Mouse (Mus musculus) ES-E14 (cell line): Measurements from ENCODE around the gene Mrps21. TPM values are rescaled to one million over a fixed set of nuclear protein-coding genes. Genes with fewer than 3 reads are reported as not detected.
"Not testable (repeated sequence)": the region's sequence is repeated elsewhere in the genome, so short reads cannot be mapped to it uniquely, and the experiment has no call there.

ENCODE experiments used
- DNase-seq: peaks from one replicate; pipeline ENCODE4 v3.0.0-alpha.2; 2013; ENCODE audit warnings: low read depth, low spot score
- H3K27ac ChIP-seq: 2 replicates; pipeline ENCODE4 v1.5.1; 2012; ENCODE audit warnings: low read depth, mild to moderate bottlenecking, low read length, moderate library complexity, mixed read lengths; ENCODE audit not compliant: poor library complexity, insufficient read depth, severe bottlenecking
- H3K36me3 ChIP-seq: 2 replicates; pipeline ENCODE4 v1.6.1; 2012; ENCODE audit warnings: mild to moderate bottlenecking, low read length, moderate library complexity, mixed read lengths; ENCODE audit not compliant: control insufficient read depth, poor library complexity, insufficient read depth, severe bottlenecking
- H3K4me1 ChIP-seq, 2 experiments: fragments of 150-350 bp in 1 of 2; sonication (generic) in 1 of 2; 2 replicates each; pipeline ENCODE4 v1.6.1; 2012; ENCODE audit warnings: low read length in 2 of 2, mild to moderate bottlenecking in 1 of 2, mixed read lengths in 1 of 2; ENCODE audit not compliant: control insufficient read depth in 2 of 2, insufficient read depth in 2 of 2, poor library complexity in 1 of 2
- H3K4me3 ChIP-seq, 2 experiments: fragments of 150-350 bp in 1 of 2; sonication (generic) in 1 of 2; 2 replicates each; pipeline ENCODE4 v1.5.1; 2012; ENCODE audit warnings: low read length in 2 of 2, low read depth in 1 of 2, mild to moderate bottlenecking in 1 of 2, mixed read lengths in 1 of 2; ENCODE audit not compliant: insufficient read depth in 1 of 2, poor library complexity in 1 of 2, severe bottlenecking in 1 of 2
- H3K9ac ChIP-seq: 2 replicates; pipeline ENCODE4 v1.6.1; 2012; ENCODE audit warnings: low read depth, mild to moderate bottlenecking, low read length, mixed read lengths; ENCODE audit not compliant: poor library complexity, insufficient read depth, severe bottlenecking
- H3K9me3 ChIP-seq: fragments of 150-350 bp; sonication (generic); 2 replicates; pipeline ENCODE4 v1.6.1; 2012; ENCODE audit warnings: low read depth, mild to moderate bottlenecking, low read length; ENCODE audit not compliant: control insufficient read depth, insufficient read depth
- CHD2 ChIP-seq: IDR thresholded peaks from 2 replicates; pipeline ENCODE4 v1.6.1; 2014; ENCODE audit warnings: mild to moderate bottlenecking, low read depth, low read length, inconsistent platforms
- HCFC1 ChIP-seq: IDR thresholded peaks from 2 replicates; pipeline ENCODE4 v1.6.1; 2012; ENCODE audit warnings: low read length, inconsistent platforms, borderline replicate concordance; ENCODE audit not compliant: insufficient read depth
- MAFK ChIP-seq: IDR thresholded peaks from 2 replicates; pipeline ENCODE4 v1.6.1; 2014; ENCODE audit warnings: mild to moderate bottlenecking, low read depth, low read length, inconsistent platforms; ENCODE audit not compliant: insufficient read depth
- ZC3H11A ChIP-seq: IDR thresholded peaks from 2 replicates; pipeline ENCODE4 v1.6.1; 2012; ENCODE audit warnings: low read depth, mild to moderate bottlenecking, inconsistent platforms, low read length, borderline replicate concordance
- ZNF384 ChIP-seq: IDR thresholded peaks from 2 replicates; pipeline ENCODE4 v1.6.1; 2012; ENCODE audit warnings: low read depth, low read length, inconsistent platforms
- in situ Hi-C, 2 experiments: fragments of 600-800 bp; cut with MboI; formaldehyde crosslinking; loops; one replicate each; pipeline ENCODE4 v1.15.1; 2025; ENCODE audit warnings: low sequenced_read_pairs in 2 of 2, inconsistent platforms in 1 of 2; ENCODE audit not compliant: unreplicated experiment in 2 of 2
- total RNA-seq: library from RNA; depleted of rRNA; stranded (reverse); fragments of 300-350 nt; gene quantifications from 2 replicates; pipeline ENCODE4 v1.2.3, GENCODE M21; 2012

The Mrps21 gene
- total RNA-seq, 1 experiment: 224 TPM

- H3K4me1 ChIP-seq: peaks cover 2 to 17% of the 10 kb centered on the region in 2 experiments; a peak in 2 of 4 replicates
- H3K9me3 ChIP-seq: no peaks in the 10 kb centered on the region
- H3K36me3 ChIP-seq: no peaks in the 10 kb centered on the region
- in situ Hi-C loops: no loop called here
- TF ChIP-seq HCFC1 (no peak), MAFK (no peak), CHD2 (no peak), ZC3H11A (no peak), ZNF384 (no peak)
- no peak for DNase-seq
- H3K27ac ChIP-seq: no peak overlapping the region
- no peak overlapping the region for H3K4me3 ChIP-seq
- H3K9ac ChIP-seq: no peak overlapping the region
Measured at GRCm38 (mm10) chr3:95861216-95861615, 10.1 kb downstream of the Mrps21 start.

GRCm38 (mm10) chr3:95860323-95860722, 11.0 kb downstream of the Mrps21 start:
- no peak overlapping the region for H3K27ac ChIP-seq
- no peak overlapping the region for H3K4me3 ChIP-seq
- in situ Hi-C loops: no loop called here
- no peak overlapping the region for H3K9ac ChIP-seq
- H3K4me1 ChIP-seq: peaks cover 2 to 17% of the 10 kb centered on the region in 2 experiments; a peak in 2 of 4 replicates
- no peak for DNase-seq
- no peaks in the 10 kb centered on the region for H3K9me3 ChIP-seq
- no peaks in the 10 kb centered on the region for H3K36me3 ChIP-seq
- TF ChIP-seq HCFC1 (no peak), ZNF384 (no peak), ZC3H11A (no peak), CHD2 (no peak), MAFK (no peak)

GRCm38 (mm10) chr3:95858278-95858677, 13.0 kb downstream of the Mrps21 start:
- in situ Hi-C loops, H3K36me3 ChIP-seq, H3K27ac ChIP-seq, DNase-seq, H3K4me1 ChIP-seq, H3K4me3 ChIP-seq, H3K9ac ChIP-seq, H3K9me3 ChIP-seq: not testable (repeated sequence)

- H3K9me3 ChIP-seq, in situ Hi-C loops, H3K9ac ChIP-seq, H3K36me3 ChIP-seq, H3K27ac ChIP-seq, H3K4me1 ChIP-seq, H3K4me3 ChIP-seq, DNase-seq: not testable (repeated sequence)
Measured at GRCm38 (mm10) chr3:95857050-95857449, 14.3 kb downstream of the Mrps21 start.

GRCm38 (mm10) chr3:95856115-95856514, 15.2 kb downstream of the Mrps21 start:
- Histone ChIP-seq H3K4me3 (peak overlapping the region; percentile 76 to 97), H3K36me3 (peaks cover 15% of the 10 kb centered on the region), H3K27ac (peak overlapping the region; percentile 14; the same call in 1 of the 2 replicates), H3K4me1 (peaks cover 0 to 5% of the 10 kb centered on the region in 2 experiments; a peak in 1 of 4 replicates), H3K9ac (peak overlapping the region; percentile 75), H3K9me3 (no peaks in the 10 kb centered on the region)
- in situ Hi-C loops: no loop called here
- TF ChIP-seq ZNF384 (0 out of 2 replicates have a peak, but pooled peaks have one; percentile 0), HCFC1 (no peak)
- no peak for DNase-seq
